Mouse (Mus musculus): ENCODE results near the gene Dnajb7.
A peak's percentile ranks its signal among the peaks of the same experiment; 100 is the strongest.

Gene Dnajb7

DNA sequence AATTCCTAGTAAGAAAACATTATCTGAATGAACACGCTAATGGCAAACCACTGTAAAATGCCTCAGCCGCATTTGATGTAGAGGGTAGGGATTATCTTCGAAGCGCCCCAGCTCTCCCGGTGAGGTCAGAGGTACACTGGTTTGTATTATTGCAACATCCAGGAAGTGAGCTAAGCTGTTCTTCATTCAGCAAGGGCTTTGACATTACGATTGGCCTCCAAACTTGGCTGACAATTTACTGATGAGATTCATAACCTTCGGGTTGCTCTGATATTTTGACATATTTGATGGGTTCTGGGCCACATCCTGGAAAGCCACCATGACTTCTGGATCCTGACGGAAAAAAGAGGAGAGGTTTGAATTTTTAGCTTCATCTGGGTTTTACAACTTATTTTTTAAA, 42.9 kb downstream of the Dnajb7 start:
- no peak for DNase-seq (ENCODE audit: low spot score)

DNA sequence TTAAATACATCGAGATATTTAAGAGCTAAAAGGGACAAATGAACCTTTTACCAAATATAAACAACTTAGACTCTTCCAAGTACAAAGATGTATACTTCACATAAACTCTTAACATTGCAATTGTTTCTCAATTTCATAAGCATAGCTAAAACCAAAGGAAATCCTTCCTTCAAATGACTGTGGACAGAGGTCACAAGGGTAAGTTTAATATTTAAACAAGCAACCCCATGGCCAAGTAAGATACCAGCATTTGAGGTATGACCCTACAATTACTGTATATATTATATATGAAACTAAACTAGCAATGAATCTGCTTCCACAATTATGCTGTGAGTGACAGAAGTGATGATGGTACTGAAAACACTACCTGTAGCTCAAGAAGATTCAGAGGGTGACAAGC, 43.8 kb downstream of the Dnajb7 start:
- no peak for DNase-seq (ENCODE audit: low spot score)

DNA sequence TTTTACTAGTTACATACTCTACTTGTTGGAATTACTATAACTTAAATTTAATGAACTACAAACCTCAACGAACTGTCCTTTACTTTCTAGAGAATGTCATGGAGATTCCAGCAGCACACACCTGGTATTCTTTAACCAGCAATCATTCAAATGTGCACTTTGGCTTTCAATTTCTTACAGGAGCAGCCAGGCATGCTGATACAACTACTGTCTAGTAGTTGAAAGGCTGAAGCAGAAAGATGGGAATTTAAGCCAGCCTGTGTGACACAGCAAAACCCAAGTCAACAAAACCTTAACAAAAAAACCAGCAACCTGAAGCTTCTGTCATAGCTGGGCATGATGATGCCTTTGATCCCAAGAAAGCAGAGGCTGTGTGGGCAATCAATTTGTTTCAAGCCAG, 45.6 kb downstream of the Dnajb7 start:
- no peak for DNase-seq (ENCODE audit: low spot score)

DNA sequence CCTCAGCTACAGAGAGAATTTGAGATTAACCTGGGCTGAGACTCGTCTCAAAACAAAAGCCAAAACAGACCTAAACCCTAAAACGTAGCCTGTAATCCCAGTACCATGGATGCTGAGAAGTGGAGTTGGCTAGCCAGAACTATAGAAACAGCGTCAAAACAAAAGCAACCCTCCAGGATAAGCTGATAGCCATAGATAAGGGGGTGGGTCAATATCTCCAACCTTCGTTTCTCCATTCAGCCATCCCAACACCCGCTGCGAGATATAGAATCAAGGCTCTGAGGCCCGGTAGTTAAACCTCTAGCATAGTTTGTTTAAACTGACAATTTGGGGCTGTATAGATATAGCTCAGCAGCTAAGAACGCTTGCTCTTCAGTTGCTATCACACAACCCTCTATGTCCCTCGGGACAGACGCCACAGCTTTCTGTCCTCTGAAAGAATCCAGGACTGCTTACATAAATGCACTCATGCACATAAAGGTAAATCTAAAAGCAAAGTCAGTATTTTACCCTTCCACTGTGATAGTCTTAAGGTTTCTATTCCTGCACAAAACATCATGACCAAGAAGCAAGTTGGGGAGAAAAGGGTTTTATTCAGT, 46.6 kb downstream of the Dnajb7 start:
- no peak for DNase-seq (ENCODE audit: low spot score)

DNA sequence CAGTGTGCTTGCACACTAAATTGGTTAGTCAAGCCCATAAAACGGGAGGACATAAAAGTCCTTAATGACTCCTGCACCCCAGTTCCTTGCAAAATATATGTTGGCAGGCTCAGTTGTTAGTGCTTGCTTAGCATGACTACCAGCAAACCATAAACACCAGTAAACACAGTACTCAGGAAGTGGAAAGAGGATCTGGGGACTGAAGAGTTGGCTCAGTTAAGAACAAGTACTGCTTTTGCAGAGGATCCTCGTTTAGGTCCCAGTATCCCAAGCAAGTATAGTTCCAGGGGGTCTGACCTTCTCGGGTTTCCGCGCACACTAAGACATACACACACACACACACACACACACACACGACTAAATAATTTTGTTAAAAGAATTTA, 47.1 kb downstream of the Dnajb7 start:
- no peak for DNase-seq (ENCODE audit: low spot score)

- DNase-seq (ENCODE audit: low spot score): peak; percentile 98
Measured at GRCm38 (mm10) chr15:81360345-81361021, 47.6 kb downstream of the Dnajb7 start, which contains the start of gene Slc25a17. TSS of gene Slc25a17 (minus strand) at chr15:81360812.

- DNase-seq (ENCODE audit: low spot score): no peak
Measured at GRCm38 (mm10) chr15:81359421-81359820, 48.7 kb downstream of the Dnajb7 start.

GRCm38 (mm10) chr15:81358943-81359342, 49.2 kb downstream of the Dnajb7 start:
- no peak for DNase-seq (ENCODE audit: low spot score)

- no peak for DNase-seq (ENCODE audit: low spot score)
Measured at GRCm38 (mm10) chr15:81356946-81357345, 51.2 kb downstream of the Dnajb7 start.
